Mouse (Mus musculus) midbrain, postnatal 0 days (tissue): Measurements from ENCODE around the gene Grid2. TPM values are rescaled to one million over a fixed set of nuclear protein-coding genes. Genes with fewer than 3 reads are reported as not detected.
A peak's percentile ranks its signal among the peaks of the same experiment; 100 is the strongest.

Source experiments
- ATAC-seq: fragments of 200-750 bp; cut with Nextera tagmentation; 2 replicates; pipeline ENCODE4 v1.8.0; 2017; ENCODE audit warnings: moderate number of reproducible peaks, mild to moderate bottlenecking, moderate TSS enrichment, moderate library complexity; ENCODE audit not compliant: low FRiP score
- DNase-seq: peaks from one replicate; pipeline ENCODE4 v3.0.0-alpha.2; 2015; ENCODE audit warnings: low spot score
- H3K27ac ChIP-seq: fragments of 300-500 bp; sonication (generic); 2 replicates; pipeline ENCODE4 v1.5.1; 2014; ENCODE audit warnings: low read depth, mild to moderate bottlenecking, low read length, mixed read lengths
- H3K27me3 ChIP-seq: fragments of 300-500 bp; sonication (generic); 2 replicates; pipeline ENCODE4 v1.6.1; 2014; ENCODE audit warnings: low read length, control low read depth, mixed read lengths; ENCODE audit not compliant: insufficient read depth
- H3K36me3 ChIP-seq: fragments of 300-500 bp; sonication (generic); 2 replicates; pipeline ENCODE4 v1.6.1; 2014; ENCODE audit warnings: low read length, control low read depth, mixed read lengths; ENCODE audit not compliant: insufficient read depth
- H3K4me1 ChIP-seq: fragments of 300-500 bp; sonication (generic); 2 replicates; pipeline ENCODE4 v1.6.1; 2014; ENCODE audit warnings: mild to moderate bottlenecking, control low read depth, antibody characterized with exemption, low read length, mixed read lengths; ENCODE audit not compliant: insufficient read depth
- H3K4me2 ChIP-seq: fragments of 300-500 bp; sonication (generic); 2 replicates; pipeline ENCODE4 v1.6.1; 2014; ENCODE audit warnings: low read depth, mild to moderate bottlenecking, low read length, mixed read lengths; ENCODE audit not compliant: poor library complexity, severe bottlenecking
- H3K4me3 ChIP-seq: fragments of 300-500 bp; sonication (generic); 2 replicates; pipeline ENCODE4 v1.5.1; 2014; ENCODE audit warnings: low read depth, mild to moderate bottlenecking, low read length, moderate library complexity
- H3K9ac ChIP-seq: fragments of 300-500 bp; sonication (generic); replicated peaks from 2 replicates; pipeline ENCODE4 v1.6.1; 2014; ENCODE audit warnings: mild to moderate bottlenecking, low read length, moderate library complexity, mixed read lengths; ENCODE audit not compliant: poor library complexity, severe bottlenecking
- H3K9me3 ChIP-seq: fragments of 300-500 bp; sonication (generic); 2 replicates; pipeline ENCODE4 v1.6.1; 2016; ENCODE audit warnings: low read length, control low read depth
- CTCF ChIP-seq: IDR thresholded peaks from 2 replicates; pipeline ENCODE4 v1.5.1; 2016; ENCODE audit warnings: antibody characterized with exemption, mild to moderate bottlenecking
- WGBS: fragments of 180-500 bp; shearing (Covaris S2); extraction: QIAGEN DNeasy Blood & Tissue Kit; methylation state at CpG from one replicate; pipeline ENCODE4 v1.1.7; 2014; 5-methylcytosine and 5-hydroxymethylcytosine counted together
- polyA plus RNA-seq: library from polyadenylated mRNA; unstranded; fragments of >200 nt; fragmentation: Nextera tagmentation; extraction: Ambion mirVana; gene quantifications from 2 replicates; pipeline ENCODE4 v1.2.1, GENCODE M21; 2015
- total RNA-seq: library from RNA; depleted of rRNA; stranded (reverse); fragments of >200 nt; gene quantifications from 2 replicates; pipeline ENCODE4 v1.2.3, GENCODE M21; 2014

The Grid2 gene
- total and polyA plus RNA-seq, 2 experiments from 2014 or later, result 15.3 to 44.8 TPM

GRCm38 (mm10) chr6:63259764-63260163 lies 4.1 kb downstream of the Grid2 start:
- no peaks in the 10 kb centered on the region for H3K4me1 ChIP-seq
- WGBS, result 17% methylated on average over 9 of the region's 9 CpGs
- no peaks in the 10 kb centered on the region for H3K36me3 ChIP-seq
- H3K4me3 ChIP-seq, result peak overlapping the region; percentile 29
- ATAC-seq, result no peak
- 0 out of 2 replicates have a peak overlapping the region, but pooled peaks have one; percentile 36 for H3K9ac ChIP-seq
- H3K9me3 ChIP-seq, result no peaks in the 10 kb centered on the region
- TF ChIP-seq CTCF, result no peak
- H3K27me3 ChIP-seq, result no peaks in the 10 kb centered on the region
- DNase-seq, result peak; percentile 79
- 0 out of 2 replicates have a peak overlapping the region, but pooled peaks have one; percentile 43 for H3K27ac ChIP-seq
- peak overlapping the region; percentile 54 for H3K4me2 ChIP-seq

GRCm38 (mm10) chr6:63284419-63284818 lies 28.7 kb downstream of the Grid2 start:
- DNase-seq, result peak; percentile 62
- Histone ChIP-seq H3K9ac (no peak overlapping the region), H3K27ac (no peak overlapping the region), H3K4me3 (no peak overlapping the region), H3K36me3 (no peaks in the 10 kb centered on the region), H3K4me1 (no peaks in the 10 kb centered on the region), H3K4me2 (no peak overlapping the region), H3K9me3 (no peaks in the 10 kb centered on the region), H3K27me3 (no peaks in the 10 kb centered on the region)
- no peak for TF ChIP-seq CTCF
- 67% methylated on average over 1 of the region's 1 CpGs for WGBS
- no peak for ATAC-seq

GRCm38 (mm10) chr6:63342438-63343004 lies 86.8 kb downstream of the Grid2 start:
- Histone ChIP-seq H3K4me2 (no peak overlapping the region), H3K27me3 (no peaks in the 10 kb centered on the region), H3K9ac (no peak overlapping the region), H3K27ac (no peak overlapping the region), H3K9me3 (no peaks in the 10 kb centered on the region), H3K4me1 (no peaks in the 10 kb centered on the region), H3K36me3 (no peaks in the 10 kb centered on the region), H3K4me3 (no peak overlapping the region)
- DNase-seq, result no peak
- 72% methylated on average over 3 of the region's 3 CpGs for WGBS
- no peak for ATAC-seq
- no peak for TF ChIP-seq CTCF

- Histone ChIP-seq H3K4me1 (no peaks in the 10 kb centered on the region), H3K9ac (no peak overlapping the region), H3K4me3 (no peak overlapping the region), H3K4me2 (no peak overlapping the region), H3K27me3 (no peaks in the 10 kb centered on the region), H3K9me3 (no peaks in the 10 kb centered on the region), H3K27ac (no peak overlapping the region), H3K36me3 (no peaks in the 10 kb centered on the region)
- ATAC-seq (no peak), DNase-seq (no peak)
- no peak for TF ChIP-seq CTCF
- 91% methylated on average over 1 of the region's 1 CpGs for WGBS
These were observed 91.3 kb downstream of the Grid2 start for GRCm38 (mm10) chr6:63347015-63347414.

GRCm38 (mm10) chr6:63381061-63381611 lies 125.5 kb downstream of the Grid2 start:
- Histone ChIP-seq H3K9me3 (no peaks in the 10 kb centered on the region), H3K9ac (no peak overlapping the region), H3K4me1 (no peaks in the 10 kb centered on the region), H3K4me3 (no peak overlapping the region), H3K36me3 (no peaks in the 10 kb centered on the region), H3K27ac (no peak overlapping the region), H3K27me3 (no peaks in the 10 kb centered on the region), H3K4me2 (no peak overlapping the region)
- 69% methylated on average over 1 of the region's 1 CpGs for WGBS
- DNase-seq (no peak), ATAC-seq (no peak)
- no peak for TF ChIP-seq CTCF

- no peaks in the 10 kb centered on the region for H3K36me3 ChIP-seq
- no peak overlapping the region for H3K4me2 ChIP-seq
- DNase-seq (no peak), ATAC-seq (no peak)
- no peak overlapping the region for H3K9ac ChIP-seq
- no peaks in the 10 kb centered on the region for H3K27me3 ChIP-seq
- H3K4me3 ChIP-seq, result no peak overlapping the region
- no peak overlapping the region for H3K27ac ChIP-seq
- 60% methylated on average over 3 of the region's 3 CpGs for WGBS
- no peaks in the 10 kb centered on the region for H3K9me3 ChIP-seq
- TF ChIP-seq CTCF, result no peak
- H3K4me1 ChIP-seq, result no peaks in the 10 kb centered on the region
These were observed 146.0 kb downstream of the Grid2 start for GRCm38 (mm10) chr6:63401698-63402097.
